Mouse (Mus musculus): ENCODE results near the gene Fbxo11.
A peak's percentile ranks its signal among the peaks of the same experiment; 100 is the strongest.

- TF ChIP-seq CTCF (IDR thresholded peaks at IDR 0.05; ENCODE audit: control insufficient read depth, insufficient read depth, insufficient read length) (peak; percentile 31), CEBPB (IDR thresholded peaks at IDR 0.05; ENCODE audit: low read depth) (no peak), MYOG (IDR thresholded peaks at IDR 0.05; ENCODE audit: control insufficient read depth, extremely low read depth, insufficient read length) (no peak), USF1 (IDR thresholded peaks at IDR 0.05; ENCODE audit: low read depth) (no peak), FOSL1 (IDR thresholded peaks at IDR 0.05; ENCODE audit: insufficient read depth, low read length, poor library complexity, severe bottlenecking) (no peak), MAX (IDR thresholded peaks at IDR 0.05) (no peak), MYOD1 (IDR thresholded peaks at IDR 0.05; ENCODE audit: control insufficient read depth, insufficient read length, low read depth) (no peak)
These were observed 2.3 kb upstream of the Fbxo11 start for GRCm38 (mm10) chr17:88067202-88067901.

Measured in C2C12 (cell line).